In genomic region chr1:131153018-131153629, GRCm38 (mm10) we compare ENCODE assay signal across 8 mouse cellular contexts. TPM values are rescaled to one million over a fixed set of nuclear protein-coding genes. Genes with fewer than 3 reads are reported as not detected.
DNase-seq lines count a peak whose midpoint lies in the region; ATAC-seq lines count a peak whose summit lies in the region.

Gene Eif2d (plus strand): TSS chr1:131153181.

- H3K9me3 ChIP-seq in hindbrain, embryonic 16.5 days (ENCODE audit: control insufficient read depth, low read length), result no peaks in the 10 kb centered on the region

- peak within 1 kb of the TSS; percentile 82 for H3K9ac ChIP-seq in hindbrain, embryonic 16.5 days (ENCODE audit: low read depth, low read length)

- peaks cover 5% of the 10 kb centered on the region; the same call in 1 of the 2 replicates for H3K79me2 ChIP-seq in macrophage (ENCODE audit: inconsistent target)

- peaks cover 8% of the 10 kb centered on the region for H3K4me1 ChIP-seq in hindbrain, embryonic 16.5 days (ENCODE audit: control insufficient read depth, insufficient read depth, low read depth, low read length)

- peaks cover 2% of the 10 kb centered on the region; the same call in 1 of the 2 replicates for H3K36me3 ChIP-seq in hindbrain, embryonic 16.5 days (ENCODE audit: control insufficient read depth, insufficient read depth, low read length)
- H3K36me3 ChIP-seq in macrophage (ENCODE audit: inconsistent target), result peaks cover 2% of the 10 kb centered on the region; the same call in 1 of the 2 replicates

- under 1% methylated on average over 27 of the region's 27 CpGs for WGBS in hindbrain, embryonic 16.5 days
- WGBS in macrophage (ENCODE audit: missing documents), result 1% methylated on average over 27 of the region's 27 CpGs

- no peaks in the 10 kb centered on the region for H3K27me3 ChIP-seq in hindbrain, embryonic 16.5 days (replicated peaks; ENCODE audit: control insufficient read depth, insufficient read depth, low read length)

- peak within 1 kb of the TSS; percentile 87 for H3K4me2 ChIP-seq in hindbrain, embryonic 16.5 days (ENCODE audit: low read length)

- DNase-seq in T-cell, adult 2 months (ENCODE audit: low spot score), result peak; percentile 90
- DNase-seq in cerebellum, postnatal 4 days (ENCODE audit: low spot score in 2 of 2), result peak; percentile 62 to 84
- DNase-seq in gastrocnemius, adult 18-20 months (ENCODE audit: low spot score), result peak; percentile 86
- peak; percentile 87 to 91 for DNase-seq in left cerebral cortex, adult 18-20 months (ENCODE audit: low spot score in 2 of 2)
- peak; percentile 86 to 90 for DNase-seq in right cerebral cortex, adult 2 months (ENCODE audit: low spot score in 2 of 2)
- peak; percentile 90 for DNase-seq in urinary bladder, postnatal 14 days (ENCODE audit: low spot score)

- H3K27ac ChIP-seq in hindbrain, embryonic 16.5 days (ENCODE audit: low read depth, low read length), result peak within 1 kb of the TSS; percentile 61
- H3K27ac ChIP-seq in macrophage, result peak within 1 kb of the TSS; percentile 36

- peak within 1 kb of the TSS; percentile 75 for H3K4me3 ChIP-seq in hindbrain, embryonic 16.5 days (ENCODE audit: low read length)
- H3K4me3 ChIP-seq in macrophage (ENCODE audit: inconsistent target), result peak within 1 kb of the TSS; percentile 75

- ATAC-seq in hindbrain, embryonic 16.5 days, result peak; percentile 99

RNA-seq across cellular contexts. Expression of gene Eif2d, which starts in this region (rescaled TPM):
- 10 to 100 TPM; 25.8 to 28.9 TPM for total RNA-seq in gastrocnemius, adult 18-20 months (2021)
- 48.0 and 50.5 TPM in 2 replicates for polyA plus RNA-seq in hindbrain, embryonic 16.5 days (2015; fragmentation: Nextera tagmentation; extraction: Ambion mirVana)
- total RNA-seq in left cerebral cortex, adult 18-20 months (2021), result 10 to 100 TPM; 35.0 to 37.5 TPM
- 10 to 100 TPM in 25 of 26 experiments, 1 to 10 TPM in 1; 9.1 to 48.4 (median 30.4) TPM for total RNA-seq in macrophage (2018; cell fraction: chromatin; rRNA removed)
- 10 to 100 TPM; 14.9 to 26.3 (median 22.8) TPM for total RNA-seq in macrophage (2018; cell fraction: cytosol; rRNA removed)
- 10 to 100 TPM in 25 of 26 experiments, 1 to 10 TPM in 1; 9.1 to 45.7 (median 23.0) TPM for total RNA-seq in macrophage (2018; cell fraction: nucleus; rRNA removed)
- 15.6 to 17.9 TPM (median 17.7 TPM) in 3 replicates for polyA plus RNA-seq in macrophage (2018)

Comparison
In these comparisons a context has a peak if more than half of its experiments do, and no peak if none do; other contexts are left out.
1. Peak in every context shown above with its lines: DNase-seq, ATAC-seq, H3K4me3 ChIP-seq and H3K27ac ChIP-seq.